Mouse (Mus musculus) naive thymus-derived CD4-positive, alpha-beta T cell, adult 2 months (primary cell): ENCODE results near the gene Olfr282.
A peak's percentile ranks its signal among the peaks of the same experiment; 100 is the strongest.
"Not testable (repeated sequence)": the region's sequence is repeated elsewhere in the genome, so short reads cannot be mapped to it uniquely, and the experiment has no call there.

ENCODE experiments used
- DNase-seq: peaks from one replicate; pipeline ENCODE4 v3.0.0-alpha.2; 2011; ENCODE audit warnings: low read depth

The Olfr282 gene

DNA sequence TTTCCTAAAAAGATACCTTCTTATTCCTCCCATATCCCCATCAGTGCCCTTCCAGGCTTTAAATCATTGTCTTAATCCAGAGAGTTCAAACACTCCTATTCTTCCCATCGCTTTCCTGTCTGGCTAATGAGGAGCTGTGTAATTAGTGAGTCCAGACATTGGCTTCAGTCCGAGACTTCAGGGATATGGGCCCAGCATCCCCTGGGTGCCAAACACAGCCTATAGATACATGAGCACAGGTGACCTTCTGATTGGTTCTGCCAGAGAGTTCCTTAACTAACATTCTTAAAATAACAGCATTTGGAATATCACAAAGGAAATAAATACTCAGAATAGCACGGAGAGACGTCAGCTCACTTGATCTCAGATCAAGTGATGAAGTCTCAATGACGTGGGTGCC, at the start of gene Olfr282:
Olfr282 (plus strand) TSS at position 301 of the 400 bp plus-strand sequence.
- DNase-seq, result not testable (repeated sequence)

DNA sequence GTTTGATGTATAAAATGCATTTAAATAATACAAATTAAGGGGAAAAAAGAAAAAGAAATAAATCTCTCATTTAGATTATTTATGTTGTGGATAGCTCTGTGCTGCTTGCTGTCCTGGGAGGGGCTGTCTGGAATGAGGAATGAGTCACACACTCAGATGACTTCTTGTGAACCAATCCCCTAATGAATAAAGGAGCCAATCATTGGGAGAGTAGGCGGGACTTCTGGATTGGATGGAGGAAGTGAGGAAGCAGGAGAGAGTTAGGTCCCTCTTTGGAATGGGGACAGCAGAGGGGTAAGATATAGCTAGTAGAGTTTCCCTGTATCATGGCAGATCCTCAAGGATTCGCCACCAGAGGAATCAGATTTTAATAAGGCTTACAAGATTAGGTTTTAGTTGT, 43.4 kb upstream of the Olfr282 start:
- no peak for DNase-seq

DNA sequence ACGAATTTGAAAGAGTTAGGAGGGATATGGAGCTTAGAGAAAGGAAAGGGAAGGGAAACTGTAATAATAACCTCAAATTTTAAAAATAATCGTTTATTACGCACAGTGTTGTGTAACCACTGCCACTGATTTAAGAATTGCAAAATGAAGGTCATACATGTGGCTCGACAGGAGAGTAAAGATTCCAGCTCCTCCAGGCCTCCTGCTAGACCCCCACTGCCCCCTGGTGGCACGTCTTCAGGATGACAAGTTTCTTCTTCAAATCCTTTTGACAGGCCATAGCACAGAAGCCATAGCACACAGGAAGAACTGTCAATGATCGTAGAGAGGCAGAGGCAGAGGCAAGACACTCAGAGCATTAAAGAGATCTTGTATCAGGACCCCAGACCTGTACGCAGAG, 41.2 kb upstream of the Olfr282 start:
- DNase-seq, result peak; percentile 36

DNA sequence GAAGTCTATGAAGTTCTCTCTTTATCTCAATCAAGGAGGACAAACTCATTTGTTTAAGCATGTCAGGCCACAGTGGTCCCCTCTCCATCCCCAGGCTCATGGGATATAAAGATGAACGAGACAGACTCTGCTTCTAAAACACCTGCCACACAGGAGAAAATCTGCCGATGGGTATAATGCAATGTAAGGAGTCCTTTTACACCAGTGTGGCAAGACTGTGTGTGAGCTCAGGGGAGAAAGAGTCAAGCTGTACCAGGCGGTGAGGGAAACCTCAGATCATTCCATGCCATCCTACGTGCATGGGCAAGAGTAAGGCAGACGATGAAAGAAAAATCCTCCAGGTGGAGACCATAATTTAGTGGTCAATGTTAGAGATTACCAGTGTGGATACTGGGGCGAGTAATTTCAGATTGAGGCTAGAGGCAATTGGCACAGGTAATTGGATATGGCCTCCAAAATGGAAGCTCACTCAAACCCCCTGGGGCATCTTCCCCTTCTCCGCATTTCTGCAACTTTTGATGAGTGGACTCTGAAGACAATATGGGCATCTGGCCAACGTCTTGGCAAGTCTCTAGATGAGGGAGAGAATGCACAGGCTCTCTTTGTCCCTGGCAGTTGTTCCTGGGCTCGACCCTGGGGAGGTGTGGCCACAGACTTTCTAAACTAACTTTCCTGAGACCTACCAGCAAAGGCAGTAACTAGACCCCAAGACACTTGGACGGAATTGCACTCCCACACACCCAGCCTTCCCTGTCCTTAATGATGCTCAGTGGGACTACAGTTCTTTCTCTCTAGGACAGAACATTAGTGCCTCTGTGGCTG, 39.7 kb upstream of the Olfr282 start:
- DNase-seq, result no peak

DNA sequence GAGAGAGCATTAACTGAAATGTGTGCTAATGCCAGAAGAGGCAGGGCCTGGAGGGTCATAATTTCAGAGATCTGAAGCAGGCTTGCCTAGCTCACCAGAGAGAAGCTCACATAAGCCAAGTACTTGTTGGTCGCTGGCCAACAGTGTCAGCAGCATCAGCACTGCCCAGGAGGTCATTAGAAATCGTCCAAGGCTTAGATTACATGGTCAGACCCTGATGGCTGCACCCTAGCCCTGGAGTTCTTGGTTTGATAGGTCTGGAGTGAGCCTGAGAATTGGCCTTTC, 39.2 kb upstream of the Olfr282 start:
- no peak for DNase-seq

DNA sequence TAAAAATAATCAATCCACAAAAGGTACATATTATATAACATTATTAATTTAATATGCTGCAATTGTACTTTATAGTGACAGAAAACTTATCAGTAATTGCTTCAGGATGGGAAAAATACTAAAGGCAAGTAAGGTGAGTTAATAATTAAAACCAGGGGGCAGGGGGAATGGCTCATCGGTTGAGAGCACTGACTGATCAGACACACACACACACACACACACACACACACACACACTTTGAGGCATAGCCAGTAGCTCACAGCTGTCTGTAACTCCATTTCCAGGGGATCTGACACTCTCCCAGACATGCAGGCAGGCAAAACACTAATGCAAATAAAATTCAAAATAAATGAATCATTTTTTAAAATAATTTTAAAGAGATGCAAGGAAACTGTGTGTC, 33.9 kb upstream of the Olfr282 start:
- no peak for DNase-seq

DNA sequence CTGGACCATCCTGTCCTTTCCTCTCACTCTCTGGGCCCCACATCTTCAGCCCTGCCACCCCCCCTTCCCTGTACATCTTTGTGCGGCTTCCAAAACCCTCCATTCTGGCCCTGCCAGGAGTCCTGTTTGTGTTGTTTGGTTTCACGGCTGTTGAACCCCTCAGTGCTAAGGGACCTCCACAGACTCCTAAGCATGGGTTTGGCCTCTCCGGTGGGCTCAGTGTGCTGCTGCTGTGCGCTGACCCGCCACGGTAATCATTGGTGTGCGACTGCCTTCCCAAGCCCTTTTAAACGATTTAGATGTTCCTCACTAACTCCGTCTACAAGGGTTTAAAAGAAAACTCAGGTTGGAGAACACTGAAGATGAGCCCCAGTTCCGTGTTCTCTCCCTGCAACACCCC, 28.7 kb upstream of the Olfr282 start:
- no peak for DNase-seq

DNA sequence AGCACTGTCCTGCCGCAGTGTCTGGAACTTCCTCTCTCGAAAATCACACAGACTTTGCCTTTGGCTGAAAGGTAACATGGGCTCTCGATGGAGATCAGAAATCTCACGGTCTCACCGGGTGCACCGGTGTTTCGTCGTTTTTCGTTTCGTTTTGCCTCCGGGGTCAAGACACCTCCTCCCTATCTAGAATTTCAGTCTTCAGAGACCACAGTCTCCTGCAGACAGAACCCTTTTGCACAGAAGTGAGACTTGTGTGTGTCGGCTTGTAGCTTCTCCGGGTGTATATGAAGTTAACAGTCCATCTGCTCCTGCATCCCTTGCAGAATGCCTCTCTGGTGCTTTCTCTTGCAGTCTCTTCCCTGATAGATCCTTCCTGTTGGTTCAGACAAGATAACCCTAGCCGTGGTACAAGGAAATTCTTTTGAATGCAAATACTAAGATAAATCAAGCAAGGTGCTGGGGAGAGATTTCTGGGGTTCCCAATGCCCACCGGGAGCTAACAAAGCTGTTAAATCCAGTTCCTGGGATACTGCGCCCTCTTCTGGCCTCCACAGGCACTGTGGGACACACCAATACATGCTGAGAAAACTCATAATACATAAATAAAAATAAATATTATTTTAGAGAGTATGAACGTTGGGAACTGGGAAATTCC, 22.5 kb upstream of the Olfr282 start:
- no peak for DNase-seq

DNA sequence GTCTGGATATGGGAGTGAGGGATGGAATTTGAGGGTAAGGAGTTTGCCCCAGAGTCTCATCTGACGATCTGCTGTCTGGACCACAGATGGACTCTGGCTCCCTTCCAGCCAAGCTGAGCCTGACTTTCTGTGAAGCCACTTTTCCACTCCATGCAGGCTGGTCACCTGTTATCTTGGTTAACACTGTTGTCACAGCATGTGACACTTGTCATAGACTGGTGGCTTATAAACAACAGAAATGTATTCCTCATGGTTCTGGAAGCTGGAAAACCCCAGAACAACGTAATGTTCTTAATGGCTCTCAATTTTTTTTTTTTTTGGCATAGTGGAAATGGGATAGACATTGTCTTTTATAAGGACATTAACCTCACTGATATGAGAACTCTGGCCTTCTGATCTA, 21.4 kb upstream of the Olfr282 start:
- DNase-seq, result no peak

DNA sequence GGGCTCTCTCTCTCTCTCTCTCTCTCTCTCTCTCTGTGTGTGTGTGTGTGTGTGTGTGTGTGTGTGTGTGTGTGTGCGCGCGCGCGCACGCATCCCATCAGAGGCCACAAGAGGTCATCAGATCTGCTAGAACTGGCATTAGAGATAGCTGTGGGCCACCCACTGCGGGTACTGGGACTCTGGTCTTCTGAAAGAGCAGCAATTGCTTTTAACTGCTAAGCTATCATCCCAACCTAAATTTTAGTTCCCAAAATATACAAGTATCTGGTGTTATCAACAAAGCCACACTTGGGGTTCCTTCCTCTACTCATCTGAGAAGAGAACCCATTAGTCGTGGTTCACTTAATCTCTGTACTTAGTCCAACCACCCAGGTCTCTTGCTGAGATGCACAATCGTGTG, 20.8 kb upstream of the Olfr282 start:
- no peak for DNase-seq

DNA sequence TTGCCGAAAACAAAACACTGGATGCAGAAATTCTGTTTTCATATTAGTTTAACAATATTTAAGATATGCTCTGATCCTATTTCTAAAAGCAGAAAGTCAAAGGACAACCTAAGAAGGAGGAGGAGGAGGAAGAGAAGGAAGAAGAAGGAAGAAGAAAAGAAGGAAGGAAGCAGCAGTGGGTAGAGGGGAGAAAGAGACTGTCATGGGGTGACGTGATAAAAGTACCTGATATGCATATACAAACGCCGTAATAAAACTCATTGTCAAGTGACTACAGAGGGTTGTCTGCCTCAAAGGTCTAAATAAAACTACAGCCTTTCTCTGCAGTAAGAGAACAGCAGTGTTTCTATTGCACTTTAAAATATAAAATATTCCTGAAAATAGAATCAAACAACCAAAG, 15.0 kb upstream of the Olfr282 start:
- DNase-seq, result no peak

DNA sequence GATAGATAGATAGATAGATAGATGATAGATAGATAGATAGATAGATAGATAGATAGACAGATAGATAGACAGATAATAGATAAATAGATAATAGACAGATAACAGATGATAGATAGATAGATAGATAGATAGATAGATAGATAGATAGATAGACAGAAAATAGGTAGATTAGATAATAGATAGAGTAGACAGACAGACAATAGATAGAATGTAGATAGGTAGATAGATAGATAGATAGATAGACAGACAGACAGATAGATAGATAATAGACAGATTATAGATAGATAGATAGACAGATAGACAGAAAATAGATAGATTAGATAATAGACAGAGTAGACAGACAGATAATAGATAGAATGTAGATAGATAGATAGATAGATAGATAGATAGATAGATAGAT, 14.2 kb upstream of the Olfr282 start:
- DNase-seq, result not testable (repeated sequence)

DNA sequence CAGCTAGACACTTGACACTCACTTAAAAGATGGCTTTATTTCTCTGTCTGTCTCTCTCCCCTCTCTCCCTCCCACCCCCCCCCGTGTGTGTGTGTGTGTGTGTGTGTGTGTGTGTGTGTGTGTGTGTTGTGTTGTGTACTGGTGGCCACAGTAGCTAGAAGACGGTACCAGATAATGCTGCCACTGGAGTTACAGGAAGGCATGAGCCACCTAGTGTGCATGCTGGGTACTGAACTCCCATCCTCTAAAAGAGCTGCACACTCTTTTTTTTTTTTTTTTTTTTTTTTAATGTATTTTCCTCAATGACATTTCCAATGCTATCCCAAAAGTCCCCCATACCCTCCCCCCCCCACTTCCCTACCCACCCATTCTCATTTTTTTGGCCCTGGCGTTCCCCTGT, 13.7 kb upstream of the Olfr282 start:
- peak; percentile 20 for DNase-seq

DNA sequence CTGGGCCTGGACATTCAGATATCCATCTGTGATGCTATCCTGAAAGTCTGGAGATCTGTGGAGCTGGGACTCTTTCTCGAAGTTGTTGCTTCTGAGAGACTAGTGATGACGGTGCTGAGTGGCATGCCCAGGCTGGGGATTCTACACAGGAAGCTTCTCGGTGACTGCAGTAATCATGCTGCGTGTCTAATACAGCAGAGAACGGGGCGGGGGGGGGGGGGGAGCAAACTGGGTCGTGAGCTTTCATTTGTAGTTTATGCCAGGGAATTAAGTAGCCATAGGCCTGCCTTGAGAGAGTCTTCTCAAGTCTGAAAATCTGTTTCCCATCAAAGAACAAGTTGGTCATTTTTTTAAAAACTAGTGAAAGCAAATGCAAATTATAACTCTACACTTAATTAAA, 12.9 kb upstream of the Olfr282 start:
- no peak for DNase-seq

DNA sequence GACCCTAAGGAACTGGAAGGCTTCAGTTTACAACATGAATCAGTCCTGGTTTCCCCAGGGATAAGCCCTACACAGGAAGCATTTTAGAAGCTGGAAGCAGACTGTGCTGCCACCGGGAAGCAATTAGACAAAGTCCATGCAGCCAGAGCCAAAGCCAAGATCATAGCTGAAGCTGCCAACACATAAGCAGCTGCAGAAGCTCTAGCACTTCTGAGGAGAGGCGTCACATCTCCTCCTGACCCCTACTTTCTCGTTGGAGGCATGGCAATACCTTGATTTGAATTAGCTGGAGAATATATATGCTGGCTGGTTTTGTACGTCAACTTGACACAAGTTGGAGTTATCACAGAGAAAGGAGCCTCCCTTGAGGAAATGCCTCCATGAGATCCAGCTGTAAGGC, 10.1 kb upstream of the Olfr282 start:
- DNase-seq, result no peak

DNA sequence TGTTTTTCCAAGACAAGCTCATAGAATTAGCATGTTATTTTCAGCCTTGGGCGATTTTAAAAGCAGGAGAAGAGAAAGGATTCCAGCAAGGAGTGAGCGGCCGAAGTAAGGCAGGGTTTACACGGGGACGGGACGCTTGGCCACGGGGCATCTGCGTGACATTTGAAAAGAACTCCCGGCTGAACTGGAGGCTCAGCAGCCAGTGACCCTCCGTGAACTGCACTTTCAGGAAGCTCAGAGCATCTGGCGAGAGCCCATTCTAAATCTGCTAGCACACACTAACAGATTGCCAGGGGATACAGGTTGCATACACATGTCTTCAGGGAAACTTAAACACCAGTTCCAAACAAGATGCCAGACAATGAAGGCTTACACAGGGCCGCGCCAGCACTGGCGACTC, 6.7 kb upstream of the Olfr282 start:
- DNase-seq, result no peak

DNA sequence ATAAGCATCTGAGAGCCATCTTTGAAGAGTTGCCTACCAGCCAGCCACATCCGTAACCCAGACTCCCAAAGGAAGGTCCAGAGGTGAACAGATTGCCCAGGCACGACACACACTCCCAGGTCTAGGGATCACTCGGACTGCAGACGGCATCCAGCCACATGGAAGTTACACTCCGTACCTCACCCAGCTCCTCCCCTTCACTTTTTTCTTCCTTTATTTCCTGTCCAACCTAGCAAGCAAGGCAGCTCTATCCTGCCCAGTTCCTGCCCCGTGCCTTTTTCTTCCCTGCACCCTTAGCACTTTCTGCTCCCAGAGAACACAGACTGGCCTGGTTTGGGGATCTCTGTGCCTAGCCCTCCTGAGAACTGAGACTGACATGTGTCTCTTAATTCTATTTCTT, 6.3 kb upstream of the Olfr282 start:
- DNase-seq, result no peak

DNA sequence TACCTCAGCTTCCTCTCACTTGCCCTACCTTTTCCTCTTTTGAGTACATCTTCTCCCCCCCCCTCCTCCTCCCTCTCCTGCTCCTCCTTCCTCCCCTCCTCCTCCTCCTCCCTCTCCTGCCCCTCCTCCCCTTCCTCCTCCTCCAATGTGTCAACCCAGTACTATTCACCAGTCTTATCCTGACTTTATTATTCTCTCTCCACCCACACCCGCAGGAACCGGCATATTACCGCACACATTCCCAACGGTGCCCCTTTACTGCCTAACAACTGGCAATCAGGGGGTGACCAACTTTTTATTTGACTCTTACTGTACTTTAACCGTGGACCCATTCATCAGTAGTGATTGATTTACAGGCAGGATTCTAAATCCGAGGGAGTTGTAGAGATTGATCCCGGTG, 5.8 kb upstream of the Olfr282 start:
- no peak for DNase-seq

DNA sequence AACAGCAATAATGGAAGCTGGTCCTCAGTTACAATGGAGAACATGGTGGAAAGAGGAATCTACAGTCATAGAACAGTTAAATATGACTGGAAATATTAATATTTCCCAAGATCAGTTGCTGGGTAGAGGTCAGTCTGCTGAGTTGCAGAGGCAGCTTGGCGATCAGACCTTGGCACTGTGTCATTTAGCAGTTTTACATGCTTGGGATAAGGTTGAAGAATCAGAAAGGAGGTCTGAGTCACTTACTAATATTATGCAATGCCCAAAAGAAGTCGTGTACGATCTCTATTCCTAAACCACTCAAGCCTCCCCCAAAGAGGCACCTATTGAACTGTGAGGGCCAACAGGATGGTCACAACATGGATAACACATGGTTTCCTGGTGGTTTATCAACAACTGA, 13.5 kb downstream of the Olfr282 start:
- DNase-seq, result no peak

DNA sequence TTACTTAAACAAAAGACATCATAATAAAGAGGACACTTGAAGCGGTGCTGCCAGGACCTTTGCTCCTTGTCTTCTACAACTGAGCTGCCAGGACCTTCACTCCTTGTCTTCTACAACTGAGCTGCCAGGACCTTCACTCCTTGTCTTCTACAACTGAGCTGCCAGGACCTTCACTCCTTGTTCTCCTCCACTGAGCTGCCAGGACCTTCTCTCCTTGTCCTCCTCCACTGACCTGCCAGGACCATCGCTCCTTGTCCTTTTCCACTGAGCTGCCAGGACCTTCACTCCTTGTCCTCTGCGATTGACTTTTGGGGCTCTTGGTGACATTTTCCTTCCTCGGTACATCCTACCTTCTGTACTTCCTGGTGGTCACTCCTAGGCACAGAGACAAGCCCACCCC, 17.5 kb downstream of the Olfr282 start:
- DNase-seq, result no peak

DNA sequence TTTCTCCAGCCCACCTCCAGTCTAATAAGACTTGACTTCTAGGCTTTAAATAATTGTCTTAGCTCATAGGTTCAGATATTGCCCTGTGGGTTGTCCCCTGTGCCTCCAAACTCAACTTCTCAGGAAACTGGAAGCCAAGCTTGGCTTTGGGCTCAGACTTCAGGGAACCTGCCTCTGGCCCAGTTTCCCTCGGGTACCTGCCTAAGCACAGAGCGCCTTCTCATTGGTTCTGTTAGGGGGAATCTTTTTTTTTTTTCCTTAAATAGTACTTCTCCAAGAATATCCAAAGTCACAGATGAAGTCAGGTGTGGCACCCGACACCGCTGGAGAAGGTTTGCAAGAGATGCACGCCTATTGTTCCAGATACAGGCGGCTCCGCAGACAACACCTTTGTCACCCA, 21.3 kb downstream of the Olfr282 start, which contains the start of gene Olfr281:
Olfr281 (plus strand) TSS at position 301 of the 400 bp plus-strand sequence.
- DNase-seq, result no peak

DNA sequence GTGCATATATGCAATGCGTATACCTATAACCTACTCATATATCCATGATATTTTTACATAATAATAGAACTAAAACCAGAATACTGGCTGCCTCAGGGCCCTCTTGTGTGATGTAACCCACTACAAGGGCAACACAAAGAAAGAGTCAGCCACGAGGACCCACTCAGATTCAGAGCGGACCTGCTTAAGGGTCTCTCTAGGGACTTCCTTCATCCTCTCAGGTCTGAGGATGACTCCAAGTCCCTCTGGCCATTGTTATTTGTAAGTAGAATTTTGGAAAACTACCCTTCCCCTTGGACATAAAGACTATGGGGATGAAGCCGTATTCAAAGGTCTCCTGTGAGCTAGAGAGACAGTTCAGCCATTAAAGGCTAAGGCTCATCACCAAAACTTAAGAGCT, 38.6 kb downstream of the Olfr282 start, which contains the start of gene OR5BS1P:
OR5BS1P (plus strand) TSS at position 301 of the 400 bp plus-strand sequence.
- DNase-seq, result no peak

DNA sequence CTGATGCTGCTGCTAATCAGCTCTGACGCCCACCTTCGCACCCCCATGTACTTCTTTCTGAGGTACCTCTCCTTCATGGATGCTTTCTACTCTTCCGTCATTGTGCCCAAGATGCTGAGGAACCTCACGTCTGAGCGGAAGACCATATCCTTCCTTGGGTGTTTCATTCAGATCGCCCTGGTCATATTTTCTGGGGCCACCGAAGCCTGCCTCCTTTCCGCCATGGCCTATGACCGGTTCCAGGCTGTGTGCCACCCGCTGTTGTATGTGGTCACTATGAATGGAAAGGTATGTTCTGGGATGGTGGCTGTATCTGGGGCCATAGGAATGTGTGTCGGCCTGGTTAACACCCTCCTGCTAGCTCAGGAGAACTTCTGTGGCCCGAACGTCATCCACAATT, 40.5 kb downstream of the Olfr282 start:
- no peak for DNase-seq

DNA sequence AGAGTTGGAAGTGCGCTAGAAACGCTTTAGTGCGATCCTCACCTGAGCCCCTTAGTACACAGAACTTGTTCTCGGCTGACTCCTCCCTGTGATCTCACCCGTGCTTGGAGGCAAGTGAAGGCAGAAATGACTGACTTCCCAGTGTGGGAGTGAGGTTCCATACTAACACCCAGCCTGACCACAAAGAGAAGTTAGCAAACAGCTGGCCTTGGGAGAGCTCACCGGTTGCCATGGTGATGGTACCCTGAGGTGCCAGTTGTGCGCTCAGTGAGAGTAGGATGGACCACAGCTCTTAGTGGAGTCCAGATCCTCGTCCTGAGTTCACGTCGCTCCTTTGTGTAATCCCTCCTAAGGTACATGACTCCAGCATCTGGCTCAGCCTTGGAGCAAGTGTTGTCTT, 43.9 kb downstream of the Olfr282 start:
- DNase-seq, result no peak
